Mouse (Mus musculus): ENCODE results near the gene Il12a.

Il12a gene

GRCm38 (mm10) chr3:68690344-68690743, at the start of gene Il12a:
TSS of gene Il12a (plus strand) at chr3:68690644.
- DNase-seq (ENCODE audit: extremely low spot score, low read depth, low spot score): no peak

- DNase-seq (ENCODE audit: extremely low spot score, low read depth, low spot score): no peak
Measured at GRCm38 (mm10) chr3:68642935-68643334, 47.5 kb upstream of the Il12a start.

GRCm38 (mm10) chr3:68646387-68647130, 43.9 kb upstream of the Il12a start:
- no peak for DNase-seq (ENCODE audit: extremely low spot score, low read depth, low spot score)

GRCm38 (mm10) chr3:68647282-68647681, 43.2 kb upstream of the Il12a start:
- DNase-seq (ENCODE audit: extremely low spot score, low read depth, low spot score): no peak

- no peak for DNase-seq (ENCODE audit: extremely low spot score, low read depth, low spot score)
Measured at GRCm38 (mm10) chr3:68650251-68650650, 40.2 kb upstream of the Il12a start.

GRCm38 (mm10) chr3:68656607-68657352, 33.7 kb upstream of the Il12a start:
- no peak for DNase-seq (ENCODE audit: extremely low spot score, low read depth, low spot score)

- DNase-seq (ENCODE audit: extremely low spot score, low read depth, low spot score): no peak
Measured at GRCm38 (mm10) chr3:68657589-68658245, 32.7 kb upstream of the Il12a start.

- no peak for DNase-seq (ENCODE audit: extremely low spot score, low read depth, low spot score)
Measured at GRCm38 (mm10) chr3:68659996-68660395, 30.4 kb upstream of the Il12a start.

- DNase-seq (ENCODE audit: extremely low spot score, low read depth, low spot score): no peak
Measured at GRCm38 (mm10) chr3:68660538-68660937, 29.9 kb upstream of the Il12a start.

GRCm38 (mm10) chr3:68662386-68662785, 28.1 kb upstream of the Il12a start:
- DNase-seq (ENCODE audit: extremely low spot score, low read depth, low spot score): no peak

- no peak for DNase-seq (ENCODE audit: extremely low spot score, low read depth, low spot score)
Measured at GRCm38 (mm10) chr3:68664337-68664736, 26.1 kb upstream of the Il12a start.

- no peak for DNase-seq (ENCODE audit: extremely low spot score, low read depth, low spot score)
Measured at GRCm38 (mm10) chr3:68666377-68666776, 24.1 kb upstream of the Il12a start.

- DNase-seq (ENCODE audit: extremely low spot score, low read depth, low spot score): no peak
Measured at GRCm38 (mm10) chr3:68667852-68668251, 22.6 kb upstream of the Il12a start.

- DNase-seq (ENCODE audit: extremely low spot score, low read depth, low spot score): no peak
Measured at GRCm38 (mm10) chr3:68669418-68669974, 20.9 kb upstream of the Il12a start.

GRCm38 (mm10) chr3:68674721-68675120, 15.7 kb upstream of the Il12a start:
- no peak for DNase-seq (ENCODE audit: extremely low spot score, low read depth, low spot score)

GRCm38 (mm10) chr3:68675216-68675835, 15.1 kb upstream of the Il12a start:
- no peak for DNase-seq (ENCODE audit: extremely low spot score, low read depth, low spot score)

- no peak for DNase-seq (ENCODE audit: extremely low spot score, low read depth, low spot score)
Measured at GRCm38 (mm10) chr3:68675980-68676678, 14.3 kb upstream of the Il12a start.

- no peak for DNase-seq (ENCODE audit: extremely low spot score, low read depth, low spot score)
Measured at GRCm38 (mm10) chr3:68676831-68677303, 13.6 kb upstream of the Il12a start.

GRCm38 (mm10) chr3:68678805-68679585, 11.4 kb upstream of the Il12a start:
- no peak for DNase-seq (ENCODE audit: extremely low spot score, low read depth, low spot score)

GRCm38 (mm10) chr3:68683579-68683978, 6.9 kb upstream of the Il12a start:
- DNase-seq (ENCODE audit: extremely low spot score, low read depth, low spot score): no peak
